Comparison of ENCODE assay signal across 23 mouse cellular contexts in genomic region chr2:172269907-172270306, GRCm38 (mm10). TPM values are rescaled to one million over a fixed set of nuclear protein-coding genes. Genes with fewer than 3 reads are reported as not detected.
DNase-seq lines count a peak whose midpoint lies in the region; ATAC-seq and TF ChIP-seq lines count a peak whose summit lies in the region.
"Had no signal": no experiment of that assay in that cellular context is flagged by ENCODE, and none has a peak within 500 bp of the region (broad histone marks: within the 10 kb centered on the region; RNA-seq: fewer than 3 reads in every experiment).

No protein-coding gene starts in this region.

- DNase-seq in embryonic facial prominence, embryonic 10.5 days (ENCODE audit: low spot score), result no peak
- no peak for DNase-seq in hindbrain, embryonic 14.5 days (ENCODE audit: low spot score)
- no peak for DNase-seq in stomach, postnatal 0 days (ENCODE audit: low spot score)
- DNase-seq in left cerebral cortex, postnatal 10 days (ENCODE audit: extremely low spot score in 1 of 2, low spot score in 2 of 2), result no peak
- DNase-seq in Muller cell, postnatal 12 days (ENCODE audit: inconsistent ontology term), result no peak
- DNase-seq: cerebellum, adult 11-12 months; cerebellum, postnatal 36 days; gastrocnemius, postnatal 25 days; kidney, adult 2 months; lung, adult 2 months; right cerebral cortex, postnatal 4 days; thymus, adult 18-20 months had no signal

- TF ChIP-seq CTCF in embryonic fibroblast, embryonic 13.5 days (IDR thresholded peaks at IDR 0.05; ENCODE audit: borderline replicate concordance, insufficient read depth, low read length), result no peak
- TF ChIP-seq CTCF in stomach, postnatal 0 days (IDR thresholded peaks at IDR 0.05; ENCODE audit: low read depth), result no peak

- ATAC-seq in embryonic facial prominence, embryonic 13.5 days (ENCODE audit: insufficient number of reproducible peaks, insufficient read depth, low FRiP score, low TSS enrichment, low read depth), result no peak
- peak; percentile 55; the same call in 1 of the 2 replicates for ATAC-seq in hindbrain, embryonic 14.5 days (ENCODE audit: low FRiP score)
- ATAC-seq in midbrain, embryonic 15.5 days (replicated peaks), result peak; percentile 68
- no peak for ATAC-seq in stomach, postnatal 0 days (ENCODE audit: low FRiP score, low TSS enrichment)
- ATAC-seq: Patski had no signal

- H3K4me3 ChIP-seq in embryonic facial prominence, embryonic 13.5 days, result no peak overlapping the region
- H3K4me3 ChIP-seq in embryonic facial prominence, embryonic 10.5 days, result no peak overlapping the region
- H3K4me3 ChIP-seq in embryonic fibroblast, embryonic 13.5 days (ENCODE audit: insufficient read depth, low read length), result no peak overlapping the region
- no peak overlapping the region for H3K4me3 ChIP-seq in hindbrain, embryonic 14.5 days (replicated peaks; ENCODE audit: low read length)
- no peak overlapping the region for H3K4me3 ChIP-seq in midbrain, embryonic 15.5 days
- H3K4me3 ChIP-seq in stomach, postnatal 0 days (ENCODE audit: low read depth, low read length), result no peak overlapping the region
- H3K4me3 ChIP-seq: embryonic facial prominence, embryonic 12.5 days; left cerebral cortex, adult 2 months had no signal

- intact Hi-C loops in left cerebral cortex, postnatal 10 days (cut with DNase I), result no loop called here

- peak overlapping the region; percentile 7; the same call in 1 of the 2 replicates for H3K4me2 ChIP-seq in embryonic facial prominence, embryonic 13.5 days
- peak overlapping the region; percentile 10; the same call in 1 of the 2 replicates for H3K4me2 ChIP-seq in hindbrain, embryonic 14.5 days (replicated peaks)
- no peak overlapping the region for H3K4me2 ChIP-seq in midbrain, embryonic 15.5 days
- H3K4me2 ChIP-seq in stomach, postnatal 0 days (replicated peaks; ENCODE audit: low read depth), result no peak overlapping the region
- H3K4me2 ChIP-seq: embryonic facial prominence, embryonic 12.5 days had no signal

- no peak for TF ChIP-seq POLR2A in embryonic fibroblast, embryonic 13.5 days (IDR thresholded peaks at IDR 0.05; ENCODE audit: low read depth, low read length)

- H3K9me3 ChIP-seq in embryonic facial prominence, embryonic 13.5 days, result no peaks in the 10 kb centered on the region
- no peaks in the 10 kb centered on the region for H3K9me3 ChIP-seq in embryonic facial prominence, embryonic 10.5 days
- H3K9me3 ChIP-seq in hindbrain, embryonic 14.5 days (ENCODE audit: control insufficient read depth, low read length), result no peaks in the 10 kb centered on the region
- no peaks in the 10 kb centered on the region for H3K9me3 ChIP-seq in midbrain, embryonic 15.5 days
- no peaks in the 10 kb centered on the region for H3K9me3 ChIP-seq in stomach, postnatal 0 days (ENCODE audit: control insufficient read depth, low read length)
- H3K9me3 ChIP-seq: embryonic facial prominence, embryonic 12.5 days had no signal

- no peak overlapping the region for H3K9ac ChIP-seq in embryonic facial prominence, embryonic 13.5 days
- no peak overlapping the region for H3K9ac ChIP-seq in hindbrain, embryonic 14.5 days
- H3K9ac ChIP-seq in midbrain, embryonic 15.5 days, result no peak overlapping the region
- H3K9ac ChIP-seq in stomach, postnatal 0 days (ENCODE audit: low read length), result no peak overlapping the region
- H3K9ac ChIP-seq: embryonic facial prominence, embryonic 12.5 days had no signal

- H3K27me3 ChIP-seq in embryonic facial prominence, embryonic 13.5 days, result no peaks in the 10 kb centered on the region
- H3K27me3 ChIP-seq in embryonic facial prominence, embryonic 10.5 days (replicated peaks; ENCODE audit: low read depth, poor library complexity, severe bottlenecking), result no peaks in the 10 kb centered on the region
- no peaks in the 10 kb centered on the region for H3K27me3 ChIP-seq in hindbrain, embryonic 14.5 days (ENCODE audit: control insufficient read depth, insufficient read depth, low read length)
- no peaks in the 10 kb centered on the region for H3K27me3 ChIP-seq in midbrain, embryonic 15.5 days (replicated peaks)
- H3K27me3 ChIP-seq in stomach, postnatal 0 days (ENCODE audit: control insufficient read depth, insufficient read depth, low read length), result no peaks in the 10 kb centered on the region
- H3K27me3 ChIP-seq: embryonic facial prominence, embryonic 12.5 days; Patski had no signal

- no peak for TF ChIP-seq EP300 in stomach, postnatal 0 days (optimal IDR thresholded peaks at IDR 0.05)

- no peaks in the 10 kb centered on the region for H3K36me3 ChIP-seq in embryonic facial prominence, embryonic 13.5 days
- H3K36me3 ChIP-seq in embryonic facial prominence, embryonic 10.5 days (replicated peaks), result no peaks in the 10 kb centered on the region
- H3K36me3 ChIP-seq in hindbrain, embryonic 14.5 days (replicated peaks; ENCODE audit: control insufficient read depth, insufficient read depth), result no peaks in the 10 kb centered on the region
- H3K36me3 ChIP-seq in midbrain, embryonic 15.5 days (replicated peaks), result no peaks in the 10 kb centered on the region
- H3K36me3 ChIP-seq in stomach, postnatal 0 days (ENCODE audit: control insufficient read depth, insufficient read depth, low read length), result no peaks in the 10 kb centered on the region
- H3K36me3 ChIP-seq: embryonic facial prominence, embryonic 12.5 days had no signal

- no peak overlapping the region for H3K27ac ChIP-seq in embryonic facial prominence, embryonic 13.5 days
- H3K27ac ChIP-seq in embryonic facial prominence, embryonic 10.5 days (replicated peaks), result no peak overlapping the region
- 0 out of 2 replicates have a peak overlapping the region, but pooled peaks have one; percentile 36 for H3K27ac ChIP-seq in embryonic fibroblast, embryonic 13.5 days (ENCODE audit: insufficient read depth, low read length)
- peak overlapping the region; percentile 82 for H3K27ac ChIP-seq in hindbrain, embryonic 14.5 days
- peak overlapping the region; percentile 76 for H3K27ac ChIP-seq in midbrain, embryonic 15.5 days
- H3K27ac ChIP-seq in stomach, postnatal 0 days (replicated peaks), result no peak overlapping the region
- H3K27ac ChIP-seq: embryonic facial prominence, embryonic 12.5 days; left cerebral cortex, adult 2 months; macrophage had no signal

- WGBS in embryonic facial prominence, embryonic 13.5 days, result 80% methylated on average over 11 of the region's 11 CpGs
- 87% methylated on average over 11 of the region's 11 CpGs for WGBS in embryonic facial prominence, embryonic 10.5 days
- 78% methylated on average over 11 of the region's 11 CpGs for WGBS in hindbrain, embryonic 14.5 days
- WGBS in midbrain, embryonic 15.5 days, result 69% methylated on average over 11 of the region's 11 CpGs
- 83% methylated on average over 11 of the region's 11 CpGs for WGBS in stomach, postnatal 0 days

- peaks cover 16% of the 10 kb centered on the region for H3K4me1 ChIP-seq in embryonic facial prominence, embryonic 13.5 days
- 0 out of 2 replicates have a peak, but pooled peaks cover 5% of the 10 kb centered on the region for H3K4me1 ChIP-seq in embryonic facial prominence, embryonic 10.5 days
- no peaks in the 10 kb centered on the region; the same call in 1 of the 2 replicates for H3K4me1 ChIP-seq in embryonic fibroblast, embryonic 13.5 days (ENCODE audit: control insufficient read depth, insufficient read depth, low read length)
- peaks cover 23% of the 10 kb centered on the region for H3K4me1 ChIP-seq in hindbrain, embryonic 14.5 days (replicated peaks; ENCODE audit: control insufficient read depth, insufficient read depth, low read length)
- peaks cover 16% of the 10 kb centered on the region for H3K4me1 ChIP-seq in midbrain, embryonic 15.5 days
- H3K4me1 ChIP-seq in stomach, postnatal 0 days (replicated peaks; ENCODE audit: control insufficient read depth, insufficient read depth), result no peaks in the 10 kb centered on the region

RNA-seq across cellular contexts. Expression of gene Mc3r, which starts 21.6 kb away (rescaled TPM):
- not detected in 2 replicates for polyA plus RNA-seq in embryonic facial prominence, embryonic 13.5 days (2015; fragmentation: Nextera tagmentation; extraction: Ambion mirVana)
- not detected in 2 replicates for polyA plus RNA-seq in embryonic facial prominence, embryonic 10.5 days (2016; fragmentation: Nextera tagmentation; extraction: Ambion mirVana)
- polyA plus RNA-seq in embryonic fibroblast, embryonic 13.5 days (2011; ENCODE audit: insufficient read length, low read depth, missing spikeins), result 0.19 TPM in 1 of 2 replicates, not detected in the other
- 0.15 and 0.30 TPM in 2 replicates for polyA plus RNA-seq in hindbrain, embryonic 14.5 days (2014; fragmentation: Nextera tagmentation; extraction: Ambion mirVana)
- 0.39 and 0.70 TPM in 2 replicates for polyA plus RNA-seq in midbrain, embryonic 15.5 days (2015; fragmentation: Nextera tagmentation; extraction: Ambion mirVana)
- not detected in 2 replicates for polyA plus RNA-seq in stomach, postnatal 0 days (2015; fragmentation: Nextera tagmentation; extraction: Ambion mirVana)
- total RNA-seq in left cerebral cortex, postnatal 10 days (2021), result under 1 TPM; 0.47 to 0.49 TPM
- total RNA-seq: gastrocnemius, postnatal 25 days; hematopoietic stem cell, adult 5-6 weeks; liver, adult 2 months had no signal
- polyA plus RNA-seq: embryonic facial prominence, embryonic 12.5 days; kidney, adult 2 months; large intestine, adult 2 months; liver, adult 2 months; lung, adult 2 months; macrophage; Patski; urinary bladder, adult 2 months had no signal

Comparison
In these comparisons a context has a peak if more than half of its experiments do, and no peak if none do; other contexts are left out.
1. ATAC-seq: peak in hindbrain, embryonic 14.5 days (single experiment) and midbrain, embryonic 15.5 days (single experiment); none in embryonic facial prominence, embryonic 13.5 days (single experiment) and stomach, postnatal 0 days (single experiment).
2. H3K27ac ChIP-seq: peak in embryonic fibroblast, embryonic 13.5 days (single experiment), hindbrain, embryonic 14.5 days (single experiment) and midbrain, embryonic 15.5 days (single experiment); none in embryonic facial prominence, embryonic 13.5 days (single experiment), embryonic facial prominence, embryonic 10.5 days (single experiment) and stomach, postnatal 0 days (single experiment).
3. H3K4me2 ChIP-seq: peak in embryonic facial prominence, embryonic 13.5 days (single experiment) and hindbrain, embryonic 14.5 days (single experiment); none in midbrain, embryonic 15.5 days (single experiment) and stomach, postnatal 0 days (single experiment).